Mouse (Mus musculus): ENCODE results near the gene Kat8.

- no peak for TF ChIP-seq CTCF (IDR thresholded peaks at IDR 0.05; ENCODE audit: low read depth, low read length)
- no peak for TF ChIP-seq EP300 (IDR thresholded peaks at IDR 0.05; ENCODE audit: insufficient read depth, low read depth, low read length)
- TF ChIP-seq POLR2A (IDR thresholded peaks at IDR 0.05; ENCODE audit: insufficient read depth, low read length), result peak; percentile 46
Measured at GRCm38 (mm10) chr7:127876467-127877348, 35.6 kb upstream of the Kat8 start, which contains the start of gene Zfp668.
